Mouse (Mus musculus): ENCODE measurements around the gene Nol4l. TPM values are rescaled to one million over a fixed set of nuclear protein-coding genes. Genes with fewer than 3 reads are reported as not detected.
A peak's percentile ranks its signal among the peaks of the same experiment; 100 is the strongest.

Gene Nol4l
- total and polyA plus RNA-seq, 3 experiments, result 4.4 to 7.1 TPM; not detected in 1

- no peak for DNase-seq (ENCODE audit: low read depth, low spot score)
- no peak overlapping the region for H3K9ac ChIP-seq (ENCODE audit: control insufficient read depth, low read depth, low read length, poor library complexity, severe bottlenecking)
- H3K36me3 ChIP-seq (ENCODE audit: control insufficient read depth in 1 of 2, insufficient read depth in 2 of 2, low read length in 2 of 2), result peaks cover 0 to 17% of the 10 kb centered on the region in 2 experiments; a peak in 2 of 4 replicates
- H3K4me1 ChIP-seq (ENCODE audit: control insufficient read depth in 1 of 2, insufficient read depth in 2 of 2, low read length in 2 of 2), result peaks cover 7 to 28% of the 10 kb centered on the region in 2 experiments
- no peaks in the 10 kb centered on the region for H3K79me2 ChIP-seq (ENCODE audit: control insufficient read depth, insufficient read depth, low read length, poor library complexity)
- no peak overlapping the region for H3K27ac ChIP-seq (ENCODE audit: control insufficient read depth, low read depth, low read length)
- H3K4me3 ChIP-seq (ENCODE audit: control insufficient read depth in 1 of 2, insufficient read depth in 1 of 2, low read depth in 2 of 2, low read length in 2 of 2), result no peak overlapping the region
- TF ChIP-seq ZKSCAN1 (IDR thresholded peaks at IDR 0.05; ENCODE audit: low read depth, low read length), result peak; percentile 64; the same call in 1 of the 2 replicates
- no peak for TF ChIP-seq MXI1 (IDR thresholded peaks at IDR 0.05; ENCODE audit: low read depth, low read length)
- H3K9me3 ChIP-seq (replicated peaks; ENCODE audit: insufficient read depth, low read length), result no peaks in the 10 kb centered on the region
- no peaks in the 10 kb centered on the region for H3K27me3 ChIP-seq (ENCODE audit: control insufficient read depth in 1 of 2, insufficient read depth in 2 of 2, low read length in 2 of 2)
Measured at GRCm38 (mm10) chr2:153538898-153539297, 9.1 kb upstream of the Nol4l start.

- Histone ChIP-seq H3K27me3 (ENCODE audit: control insufficient read depth in 1 of 2, insufficient read depth in 2 of 2, low read length in 2 of 2) (no peaks in the 10 kb centered on the region), H3K4me3 (ENCODE audit: control insufficient read depth in 1 of 2, insufficient read depth in 1 of 2, low read depth in 2 of 2, low read length in 2 of 2) (no peak overlapping the region), H3K4me1 (ENCODE audit: control insufficient read depth in 1 of 2, insufficient read depth in 2 of 2, low read length in 2 of 2) (peaks cover 2 to 16% of the 10 kb centered on the region in 2 experiments), H3K79me2 (ENCODE audit: control insufficient read depth, insufficient read depth, low read length, poor library complexity) (peaks cover 4% of the 10 kb centered on the region; the same call in 1 of the 2 replicates), H3K9ac (ENCODE audit: control insufficient read depth, low read depth, low read length, poor library complexity, severe bottlenecking) (no peak overlapping the region), H3K36me3 (ENCODE audit: control insufficient read depth in 1 of 2, insufficient read depth in 2 of 2, low read length in 2 of 2) (peaks cover 0 to 11% of the 10 kb centered on the region in 2 experiments; a peak in 2 of 4 replicates), H3K9me3 (replicated peaks; ENCODE audit: insufficient read depth, low read length) (no peaks in the 10 kb centered on the region), H3K27ac (ENCODE audit: control insufficient read depth, low read depth, low read length) (no peak overlapping the region)
- TF ChIP-seq GATA1 (IDR thresholded peaks at IDR 0.05; ENCODE audit: low read depth, low read length) (no peak), NELFE (IDR thresholded peaks at IDR 0.05; ENCODE audit: low read depth, low read length) (no peak), SMC3 (IDR thresholded peaks at IDR 0.05; ENCODE audit: low read depth, low read length) (peak; percentile 57), CTCF (IDR thresholded peaks at IDR 0.05 in 2 of 3, conservative IDR thresholded peaks at IDR 0.05 in 1 of 3; ENCODE audit: control insufficient read depth in 1 of 3, insufficient read depth in 1 of 3, low read depth in 2 of 3, low read length in 3 of 3, poor library complexity in 1 of 3, severe bottlenecking in 1 of 3) (peak; percentile 6 to 44 (median 26); a peak in 2 of 6 replicates), KAT2A (conservative IDR thresholded peaks at IDR 0.05; ENCODE audit: low read depth, low read length) (no peak), SIN3A (IDR thresholded peaks at IDR 0.05; ENCODE audit: low read length) (no peak), TCF12 (IDR thresholded peaks at IDR 0.05; ENCODE audit: low read depth, low read length) (no peak), POLR2A (IDR thresholded peaks at IDR 0.05; ENCODE audit: control insufficient read depth in 1 of 2, insufficient read depth in 1 of 2, low read depth in 1 of 2, low read length in 2 of 2, poor library complexity in 1 of 2) (no peak), NRF1 (IDR thresholded peaks at IDR 0.05; ENCODE audit: insufficient read depth, low read depth, low read length, poor library complexity, severe bottlenecking) (no peak), UBTF (IDR thresholded peaks at IDR 0.05; ENCODE audit: borderline replicate concordance, insufficient read depth, low read depth, low read length) (no peak), HCFC1 (IDR thresholded peaks at IDR 0.05; ENCODE audit: low read depth, low read length) (no peak), MAX (IDR thresholded peaks at IDR 0.05; ENCODE audit: low read length) (no peak), MYC (IDR thresholded peaks at IDR 0.05; ENCODE audit: low read depth, low read length) (no peak), EP300 (IDR thresholded peaks at IDR 0.05; ENCODE audit: low read depth in 1 of 2, low read length in 2 of 2) (no peak), E2F4 (IDR thresholded peaks at IDR 0.05; ENCODE audit: borderline replicate concordance, low read depth, low read length) (no peak), TBP (IDR thresholded peaks at IDR 0.05; ENCODE audit: low read depth, low read length) (no peak), USF2 (IDR thresholded peaks at IDR 0.05; ENCODE audit: borderline replicate concordance in 1 of 2, insufficient read depth in 1 of 2, low read depth in 1 of 2, low read length in 2 of 2) (no peak), ZC3H11A (IDR thresholded peaks at IDR 0.05; ENCODE audit: low read depth, low read length) (peak; percentile 36; the same call in 1 of the 2 replicates), RAD21 (IDR thresholded peaks at IDR 0.05; ENCODE audit: low read depth, low read length) (peak; percentile 57), GABPA (IDR thresholded peaks at IDR 0.05; ENCODE audit: low read depth, low read length) (no peak), TAL1 (IDR thresholded peaks at IDR 0.05; ENCODE audit: low read length) (no peak), USF1 (IDR thresholded peaks at IDR 0.05; ENCODE audit: low read depth, low read length) (no peak), CHD1 (IDR thresholded peaks at IDR 0.05; ENCODE audit: low read depth, low read length) (no peak), MYB (IDR thresholded peaks at IDR 0.05; ENCODE audit: low read depth, low read length) (no peak), MXI1 (IDR thresholded peaks at IDR 0.05; ENCODE audit: low read depth, low read length) (no peak)
- DNase-seq (ENCODE audit: low read depth, low spot score), result peak; percentile 47
Measured at GRCm38 (mm10) chr2:153533981-153534380, 4.2 kb upstream of the Nol4l start.

Measured in MEL (cell line).